Mouse (Mus musculus) layer of hippocampus, postnatal 10 days (tissue): ENCODE measurements at regions not wholly inside any gene's neighbourhood (a gene's known extent, or its start where the extent isn't known, plus 50 kb on each side); places are given as distances from the start of the nearest gene placed in this dataset.
A peak's percentile ranks its signal among the peaks of the same experiment; 100 is the strongest.

ENCODE experiments used
- DNase-seq, 2 experiments: peaks; one replicate each; pipeline ENCODE4 v3.0.0; 2021; ENCODE audit warnings: low spot score in 2 of 2

- DNase-seq: no peak
Measured at GRCm38 (mm10) chr2:149724279-149724678, 104.7 kb upstream of the Syndig1 start.

- no peak for DNase-seq
Measured at GRCm38 (mm10) chr2:149725932-149726331, 103.1 kb upstream of the Syndig1 start.

- peak; percentile 24 to 35 for DNase-seq
Measured at GRCm38 (mm10) chr2:149737837-149738236, 91.2 kb upstream of the Syndig1 start.

- DNase-seq: peak; percentile 34 to 45
Measured at GRCm38 (mm10) chr2:149739886-149740285, 89.1 kb upstream of the Syndig1 start.

- no peak for DNase-seq
Measured at GRCm38 (mm10) chr2:149742661-149743060, 86.3 kb upstream of the Syndig1 start.

GRCm38 (mm10) chr2:149748240-149748822 lies 80.7 kb upstream of the Syndig1 start:
- no peak for DNase-seq

GRCm38 (mm10) chr2:149759151-149759550 lies 69.9 kb upstream of the Syndig1 start:
- DNase-seq: no peak

- no peak for DNase-seq
Measured at GRCm38 (mm10) chr2:149763864-149764263, 65.1 kb upstream of the Syndig1 start.

GRCm38 (mm10) chr2:149768027-149768426 lies 61.0 kb upstream of the Syndig1 start:
- DNase-seq: no peak

GRCm38 (mm10) chr2:149768551-149768950 lies 60.5 kb upstream of the Syndig1 start:
- peak; percentile 16 to 32 for DNase-seq

GRCm38 (mm10) chr2:149777316-149777715 lies 51.7 kb upstream of the Syndig1 start:
- no peak for DNase-seq
